Mouse (Mus musculus): ENCODE results near the gene Gm49394.

Gene Gm49394

DNA sequence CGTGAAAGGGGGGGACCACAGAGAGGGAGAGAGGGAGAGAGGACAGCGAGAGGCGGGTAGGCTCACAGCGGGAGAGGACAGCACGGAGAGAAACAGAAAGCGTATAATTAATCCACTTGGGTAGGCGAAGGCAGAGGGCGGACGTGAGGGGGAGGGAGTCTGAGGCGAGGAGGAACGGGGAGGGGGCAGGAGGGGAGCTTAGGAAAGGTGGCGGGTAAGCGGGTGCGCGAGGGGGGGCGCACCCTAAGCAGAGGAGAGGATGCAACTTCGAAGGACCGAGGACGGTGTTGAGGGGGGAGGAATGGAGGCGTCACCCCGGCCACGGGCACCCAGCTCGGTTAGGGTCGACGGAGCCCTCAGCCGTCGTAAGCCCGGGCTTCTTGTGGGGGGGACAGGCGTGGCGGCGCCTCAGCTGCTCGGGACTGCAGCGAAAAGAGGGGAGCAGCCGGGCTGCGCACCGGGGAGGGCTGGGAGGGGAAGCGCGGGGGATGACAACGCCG lies 11.0 kb downstream of the Gm49394 start:
- no peak for DNase-seq

DNA sequence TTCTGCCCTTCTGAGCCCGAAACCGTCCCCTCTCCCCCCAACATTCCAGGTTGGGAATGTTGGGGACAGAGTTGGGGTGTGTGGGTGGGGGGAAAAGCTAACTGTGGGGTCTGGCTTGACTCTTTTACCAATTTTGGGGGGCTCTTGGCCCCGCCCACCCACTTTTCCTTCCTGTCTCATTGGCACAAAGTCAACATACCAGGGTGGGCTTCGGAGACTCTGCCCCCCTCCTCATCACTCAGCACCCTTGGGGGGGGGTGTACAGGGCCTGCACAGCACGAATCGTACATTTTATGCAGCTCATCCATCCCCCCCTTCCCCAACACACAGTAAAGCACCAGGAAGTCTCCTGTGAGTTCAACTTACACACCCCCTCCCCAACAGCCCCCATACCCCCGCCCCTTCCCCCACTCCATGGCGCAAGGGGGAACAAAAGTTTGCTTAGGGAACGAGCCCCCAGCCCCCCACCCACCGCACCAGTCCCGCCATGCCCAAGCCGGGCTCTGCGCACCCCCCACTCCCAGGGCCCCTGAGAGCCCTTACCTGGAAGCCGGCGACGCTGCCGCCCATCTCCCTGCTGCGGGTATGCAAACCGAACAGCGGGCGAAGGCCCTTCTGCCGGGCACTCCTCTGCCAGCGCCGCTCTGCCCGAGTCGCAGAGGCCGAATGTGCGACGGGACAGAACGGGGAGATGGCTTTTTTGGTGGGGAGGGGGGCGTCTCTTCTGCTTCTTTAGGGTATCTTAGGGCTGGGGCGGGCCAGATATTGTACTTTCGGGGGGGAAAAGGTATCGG lies 11.7 kb downstream of the Gm49394 start:
- no peak for DNase-seq

DNA sequence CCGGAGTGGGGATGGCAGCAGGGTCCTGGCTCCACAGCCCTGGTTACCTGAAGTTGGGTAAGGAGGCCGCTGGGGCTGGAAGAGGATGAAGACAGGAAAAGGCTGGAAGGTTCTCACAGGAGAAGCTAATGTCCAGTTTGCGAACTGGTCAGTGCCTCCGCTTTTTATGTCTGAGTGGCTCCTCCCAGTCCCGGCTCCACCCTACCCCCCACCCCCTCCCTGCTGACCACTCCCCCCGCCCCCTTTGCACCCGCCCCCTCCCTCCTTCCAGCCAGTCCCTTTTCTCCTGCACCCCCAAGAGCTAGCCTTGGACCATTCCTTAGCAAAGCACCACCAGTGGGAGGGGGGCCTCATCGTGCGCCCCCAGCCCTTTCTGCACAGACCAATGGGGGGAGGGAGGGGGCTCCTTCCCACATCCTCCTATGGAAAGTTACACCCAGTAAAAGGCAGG lies 12.4 kb downstream of the Gm49394 start:
- no peak for DNase-seq

DNA sequence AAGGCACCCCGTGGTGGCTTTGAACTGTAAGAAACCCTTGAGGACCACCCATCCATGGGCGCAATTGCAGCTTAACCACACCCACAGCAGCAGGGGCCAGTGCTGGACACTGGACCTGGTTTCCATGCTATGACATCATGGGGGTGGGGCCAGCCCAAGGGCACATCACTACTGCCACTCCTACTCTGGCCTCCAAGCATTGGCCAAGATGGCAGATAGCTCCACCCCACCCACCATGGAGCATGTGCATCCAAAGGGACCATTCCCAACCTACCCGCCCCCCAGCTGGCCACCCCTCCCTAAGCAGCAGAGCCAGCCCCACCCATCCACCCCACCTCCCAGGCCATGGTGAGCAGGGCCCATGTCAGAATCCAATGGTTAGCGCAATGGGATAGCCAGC lies 13.7 kb downstream of the Gm49394 start:
- no peak for DNase-seq

DNA sequence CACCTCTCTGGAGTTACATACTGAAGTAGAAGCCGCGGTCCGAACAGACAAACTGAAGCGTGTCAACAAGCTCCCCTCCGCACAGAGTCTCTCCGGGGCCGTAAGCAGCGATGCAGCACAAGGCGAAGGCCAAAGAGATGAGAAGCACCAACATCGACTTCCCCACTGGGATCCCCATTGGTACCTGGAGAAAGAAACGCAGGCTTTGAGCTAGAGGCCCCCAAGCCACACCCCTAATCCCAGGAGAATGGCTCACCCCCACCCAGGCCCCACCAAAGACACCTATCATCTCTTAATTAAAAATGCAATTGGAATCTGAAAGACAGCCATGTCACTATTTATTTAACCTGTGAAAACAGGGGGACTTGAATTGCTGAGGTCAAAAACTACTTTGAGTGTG lies 14.1 kb downstream of the Gm49394 start:
- no peak for DNase-seq

DNA sequence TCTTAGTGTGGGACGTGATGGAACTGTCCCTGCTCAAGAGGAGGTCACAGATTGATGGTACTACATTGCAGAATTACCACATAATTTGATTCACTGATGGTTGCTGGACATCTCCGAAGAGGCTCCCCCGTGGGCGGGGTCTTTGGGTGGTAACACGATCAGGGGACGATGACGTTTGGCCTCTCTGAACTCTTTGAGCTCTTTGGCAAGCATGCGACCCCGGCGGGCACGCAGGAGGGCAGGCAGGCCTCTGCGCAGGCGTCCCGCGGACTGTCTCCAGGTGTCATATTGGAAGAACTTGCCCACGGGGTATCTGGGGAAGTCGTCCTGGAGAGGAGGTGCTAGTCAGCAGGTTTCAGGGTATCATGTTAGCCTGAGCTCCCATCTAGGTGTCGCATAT lies 16.0 kb downstream of the Gm49394 start:
- DNase-seq = no peak

DNA sequence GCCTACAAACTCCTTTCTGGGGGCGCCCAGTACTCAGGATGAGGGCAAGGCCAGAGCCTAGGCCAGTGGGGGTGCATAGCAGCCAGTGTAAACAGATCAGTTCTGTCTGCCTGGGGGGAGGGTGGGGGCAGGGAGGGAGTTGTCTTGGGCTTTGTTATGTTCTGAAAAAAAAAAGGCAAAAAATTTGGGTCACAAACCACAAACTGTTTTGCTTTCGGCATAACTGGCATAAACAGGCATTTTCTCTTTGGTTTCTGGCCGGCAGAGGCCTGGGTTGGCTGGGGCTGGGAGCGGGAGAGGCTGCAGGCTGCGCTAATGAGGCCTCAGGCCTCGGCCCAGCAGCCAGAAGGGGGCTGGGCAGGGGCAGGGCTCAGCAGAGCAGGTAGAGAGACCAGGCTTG lies 23.1 kb downstream of the Gm49394 start:
- no peak for DNase-seq

DNA sequence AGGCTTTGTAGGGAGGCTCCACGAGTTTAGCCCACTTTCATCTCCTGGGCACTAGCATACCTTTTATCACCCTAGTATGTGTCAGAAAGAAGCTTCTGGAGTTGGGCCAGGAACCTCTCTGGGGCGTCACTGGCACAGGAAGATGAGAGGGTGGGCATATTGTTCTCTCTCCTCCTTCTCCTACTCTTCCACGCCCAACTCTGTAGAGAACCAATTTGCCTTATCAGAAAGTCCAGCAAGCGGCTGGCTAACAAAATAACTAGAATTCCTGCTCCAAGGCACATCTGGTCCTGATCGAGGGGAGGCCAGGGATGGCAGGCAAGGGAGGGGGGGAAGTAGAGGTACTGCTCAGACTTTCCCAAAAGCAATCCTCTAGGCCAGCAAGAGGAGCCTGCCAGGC lies 24.7 kb downstream of the Gm49394 start:
- DNase-seq = no peak

DNA sequence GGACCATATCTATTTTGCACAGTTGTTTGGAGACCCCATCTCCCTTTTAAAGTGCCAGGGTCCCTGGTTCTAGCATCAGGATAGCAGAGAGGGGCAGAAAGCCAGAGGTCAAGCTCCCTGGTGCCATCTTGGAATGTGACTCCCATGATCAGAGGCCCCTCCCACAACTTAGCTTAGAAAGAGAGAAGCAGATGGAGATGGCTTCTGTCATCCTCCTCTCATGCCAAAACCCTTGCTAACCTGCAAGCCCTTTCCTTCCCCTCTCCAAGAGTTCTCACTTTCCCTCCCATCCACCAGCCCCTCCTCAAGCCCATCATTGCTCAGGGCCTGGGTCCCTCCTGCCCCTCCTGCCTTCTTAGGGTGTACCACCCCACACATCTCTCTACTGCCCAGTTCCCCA lies 33.6 kb downstream of the Gm49394 start:
- DNase-seq = no peak

DNA sequence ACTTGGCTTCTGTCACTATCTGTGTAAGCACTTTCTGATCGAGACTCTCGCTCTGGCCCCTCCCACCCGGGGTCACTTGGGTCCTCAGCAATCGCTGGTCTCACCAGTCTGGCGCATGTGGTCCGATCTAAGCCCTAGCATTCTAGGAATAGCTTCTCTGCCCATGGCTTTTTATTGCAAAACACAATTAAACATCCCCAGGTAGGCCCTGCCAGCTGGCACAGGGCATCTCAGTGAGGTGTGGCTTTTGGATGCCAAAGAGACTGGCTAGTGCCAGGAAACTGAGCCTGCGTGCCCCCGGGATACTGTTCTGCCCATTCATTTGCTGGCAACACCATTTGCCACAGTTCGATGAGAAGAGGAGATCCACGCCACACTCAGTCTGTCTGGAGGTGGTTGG lies 39.1 kb downstream of the Gm49394 start:
- peak; percentile 4 for DNase-seq

DNA sequence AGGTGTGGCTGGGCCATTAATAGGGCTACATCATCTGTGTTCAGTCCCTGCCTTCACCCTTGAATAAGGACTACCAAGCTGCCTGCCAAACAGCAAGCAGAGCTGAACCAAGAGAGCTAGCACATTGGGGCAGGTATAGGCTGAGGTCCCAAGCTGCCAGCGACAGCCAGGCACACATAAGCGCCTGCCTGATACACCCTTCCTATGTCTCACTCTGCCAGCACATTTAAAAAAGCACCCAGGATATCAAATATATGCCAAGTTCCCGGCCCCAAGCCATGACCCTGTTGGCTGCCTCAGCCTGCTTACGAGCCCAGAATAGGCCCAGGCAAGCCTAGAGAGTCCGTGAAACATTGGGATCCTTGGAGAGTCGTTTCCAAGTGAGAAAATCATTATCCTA lies 39.9 kb downstream of the Gm49394 start:
- no peak for DNase-seq

DNA sequence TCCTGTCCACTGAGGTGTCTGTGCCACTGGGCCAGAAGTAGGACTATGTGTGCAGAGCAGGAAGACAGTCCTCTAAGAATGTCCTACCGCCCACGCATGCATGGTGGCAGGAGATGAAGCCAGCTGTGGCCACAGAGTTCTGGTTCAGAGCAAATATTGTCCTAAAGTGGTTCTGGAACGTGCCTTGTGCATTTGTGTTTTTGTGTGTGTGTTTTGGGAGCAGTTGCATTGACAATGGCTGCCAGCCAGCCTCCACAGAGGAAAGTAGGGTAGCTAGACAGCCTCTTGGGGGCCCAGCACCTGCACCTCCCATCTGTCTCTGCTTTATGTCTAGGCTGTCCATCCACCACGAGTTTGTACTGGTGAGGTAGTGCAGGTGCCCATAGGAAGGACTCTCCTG lies 47.6 kb downstream of the Gm49394 start:
- no peak for DNase-seq

DNA sequence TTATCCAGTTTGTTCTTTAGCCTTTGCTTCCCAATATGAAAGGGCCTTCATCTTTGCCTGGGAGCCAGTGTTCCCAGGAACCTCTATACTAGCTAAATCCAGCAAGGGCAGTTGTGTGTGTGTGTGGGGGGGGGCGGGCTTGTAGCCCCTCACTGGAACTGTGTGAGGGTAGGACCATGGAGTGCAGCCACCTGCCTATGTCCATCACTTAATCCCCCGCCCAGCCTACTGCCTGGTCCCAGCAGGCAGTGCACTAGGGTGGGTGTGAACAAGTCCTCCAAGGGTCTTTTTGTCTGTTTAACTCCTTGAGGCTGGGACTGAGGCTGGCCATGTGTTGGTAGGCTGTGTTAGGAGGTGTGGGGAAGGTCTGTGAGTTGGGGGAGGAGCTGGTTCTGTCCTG lies 56.7 kb downstream of the Gm49394 start:
- no peak for DNase-seq

DNA sequence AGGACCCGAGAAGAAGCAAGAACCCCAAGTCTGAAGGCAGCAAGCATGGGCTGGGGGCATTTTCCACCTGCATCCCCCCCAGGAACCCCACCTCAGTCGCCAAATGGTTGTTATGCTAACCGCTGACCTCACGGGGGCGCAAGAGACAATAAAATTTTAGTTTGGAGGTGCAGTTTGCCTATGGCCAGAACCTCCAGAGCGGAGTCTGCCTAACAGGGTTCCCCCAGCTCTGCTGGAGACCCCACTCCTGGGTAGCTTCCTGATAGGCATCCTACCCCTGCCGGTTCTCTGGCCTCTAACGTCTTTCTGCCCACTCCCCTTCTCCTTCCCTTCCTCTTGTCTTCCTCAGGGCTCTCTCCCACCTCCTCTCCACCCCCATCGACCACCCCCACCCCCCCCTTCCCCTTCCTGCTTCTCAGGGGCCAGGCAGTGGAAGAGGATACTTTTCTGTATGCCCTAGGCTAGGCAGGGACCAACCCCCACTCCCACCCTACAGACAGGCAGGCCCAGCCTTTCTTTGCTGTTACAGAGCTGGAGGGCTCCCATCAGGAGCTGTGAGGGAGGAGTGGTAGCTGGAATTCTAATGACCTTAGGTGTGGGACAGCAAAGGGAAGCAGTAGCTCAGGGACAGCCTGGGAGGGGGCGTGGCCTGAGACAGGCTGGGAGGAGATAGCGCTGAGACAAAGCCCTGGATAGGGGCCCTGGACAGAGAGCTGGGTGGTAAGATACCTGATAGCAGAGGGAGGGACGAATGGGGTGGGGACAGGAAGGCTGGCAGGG lies 58.9 kb downstream of the Gm49394 start:
- peak; percentile 27 for DNase-seq

DNA sequence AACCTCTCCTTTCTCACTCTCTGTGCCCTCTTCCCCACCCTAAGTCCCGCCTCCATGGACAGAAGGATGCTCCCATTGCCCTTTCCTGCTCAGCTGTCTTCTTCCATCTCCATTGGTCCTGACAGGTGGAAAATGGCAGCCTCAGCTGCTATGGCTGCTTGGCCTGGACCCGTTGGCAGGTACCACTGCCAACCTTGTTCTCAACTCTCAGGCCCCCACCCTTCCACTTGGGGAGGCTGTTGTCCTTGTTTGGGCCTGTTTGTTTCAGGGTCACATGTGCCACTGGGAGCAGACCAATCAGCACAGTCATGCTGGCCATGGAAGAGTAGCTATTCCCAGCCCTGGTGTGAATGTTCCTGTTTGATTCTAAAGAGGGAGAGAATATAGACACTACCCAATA lies 68.8 kb downstream of the Gm49394 start:
- no peak for DNase-seq
